Mouse (Mus musculus) 416B (cell line): ENCODE data around the gene Ip6k1.
A peak's percentile ranks its signal among the peaks of the same experiment; 100 is the strongest.

ENCODE experiments used
- DNase-seq: peaks from one replicate; pipeline ENCODE4 v3.0.0; 2011; ENCODE audit warnings: low read depth

The Ip6k1 gene

DNA sequence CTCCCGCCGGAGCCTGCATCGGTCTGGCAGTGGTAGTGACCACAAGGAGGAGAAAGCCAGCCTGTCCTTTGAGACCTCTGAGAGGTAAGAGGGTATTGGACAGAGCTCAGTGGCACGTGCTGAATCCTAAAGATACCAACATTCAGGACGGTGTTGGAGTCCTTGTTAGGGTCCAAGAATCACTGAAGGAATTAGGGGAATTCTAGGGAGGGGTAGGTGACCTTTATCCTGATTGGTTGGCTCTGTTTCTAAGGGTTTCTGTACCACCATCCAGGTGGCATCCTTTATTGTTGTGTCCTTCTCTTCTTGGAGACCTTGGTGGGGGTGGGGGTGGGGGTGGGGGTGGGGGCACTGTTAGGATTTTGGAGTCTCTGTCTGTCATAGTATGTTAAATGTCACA, 29.8 kb downstream of the Ip6k1 start:
- no peak for DNase-seq

DNA sequence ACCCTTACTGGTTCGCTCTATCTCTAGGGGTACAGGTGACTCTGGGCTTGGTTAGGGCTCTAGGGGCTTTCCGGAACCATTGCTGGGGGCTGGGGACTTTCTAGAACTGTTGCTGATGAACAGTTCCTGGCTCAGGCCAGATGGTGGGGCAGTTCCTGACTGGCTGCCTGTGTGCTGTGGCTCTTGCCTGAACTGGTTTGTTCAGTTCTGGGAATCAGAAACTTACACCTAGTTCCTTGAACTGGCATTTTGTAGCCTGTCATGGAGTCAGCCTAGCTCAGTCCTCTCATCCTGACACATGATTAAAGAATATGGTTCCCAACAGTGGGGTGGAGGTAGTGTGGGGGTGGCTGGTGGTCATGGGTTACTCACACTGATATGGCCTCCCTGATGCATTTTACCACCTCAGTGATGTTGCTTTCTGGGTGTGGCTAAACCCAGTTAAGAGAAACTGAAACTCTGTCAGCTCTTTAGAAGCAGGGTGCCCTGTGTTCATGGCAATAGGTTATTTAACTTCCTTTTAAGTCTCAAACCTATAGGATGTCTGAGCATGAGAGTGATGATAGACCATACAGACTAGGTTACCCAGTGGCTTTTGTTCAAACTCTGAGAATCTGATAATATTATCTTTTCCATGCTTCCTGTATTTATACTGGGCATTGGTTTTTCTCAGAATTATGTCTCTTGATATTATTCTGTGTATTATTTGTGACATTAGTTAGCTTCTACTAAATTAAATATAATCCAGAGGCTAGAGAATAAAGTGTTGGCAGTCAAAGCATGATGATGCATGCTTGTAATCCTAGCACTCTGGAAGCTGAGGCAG, 33.2 kb downstream of the Ip6k1 start:
- DNase-seq, result no peak

DNA sequence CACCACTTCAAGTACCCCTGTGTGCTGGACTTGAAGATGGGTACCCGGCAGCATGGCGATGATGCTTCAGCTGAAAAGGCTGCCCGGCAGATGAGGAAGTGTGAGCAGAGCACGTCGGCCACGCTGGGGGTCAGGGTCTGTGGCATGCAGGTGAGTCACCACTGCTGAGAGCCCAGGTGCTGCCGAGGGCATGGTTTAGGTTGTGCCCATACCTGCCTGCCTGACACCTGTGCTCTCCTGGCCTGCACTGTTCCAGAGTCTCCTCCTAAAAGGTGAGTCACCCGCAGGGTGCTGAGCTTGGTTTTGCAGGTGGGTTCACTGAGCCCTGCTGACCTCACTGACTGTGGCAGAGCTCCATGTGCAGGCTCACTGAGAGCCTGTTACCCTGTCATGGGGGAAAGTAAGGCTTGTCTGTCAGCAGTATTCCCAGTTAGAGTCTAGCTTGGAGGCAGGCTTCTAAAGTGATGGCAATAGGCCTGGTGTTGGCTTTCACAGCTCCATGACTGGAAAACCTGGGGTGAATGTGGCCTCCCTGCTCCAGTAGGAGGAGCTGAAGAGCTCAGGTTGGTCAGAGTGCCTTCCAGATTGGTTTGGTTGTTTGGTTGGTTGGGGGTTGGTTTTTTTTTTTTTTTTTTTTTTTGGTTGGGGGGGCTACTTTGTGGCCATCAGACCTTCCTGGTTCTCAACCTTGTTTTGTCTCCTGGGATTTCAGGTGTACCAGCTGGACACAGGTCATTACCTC, 42.6 kb downstream of the Ip6k1 start:
- DNase-seq, result no peak

DNA sequence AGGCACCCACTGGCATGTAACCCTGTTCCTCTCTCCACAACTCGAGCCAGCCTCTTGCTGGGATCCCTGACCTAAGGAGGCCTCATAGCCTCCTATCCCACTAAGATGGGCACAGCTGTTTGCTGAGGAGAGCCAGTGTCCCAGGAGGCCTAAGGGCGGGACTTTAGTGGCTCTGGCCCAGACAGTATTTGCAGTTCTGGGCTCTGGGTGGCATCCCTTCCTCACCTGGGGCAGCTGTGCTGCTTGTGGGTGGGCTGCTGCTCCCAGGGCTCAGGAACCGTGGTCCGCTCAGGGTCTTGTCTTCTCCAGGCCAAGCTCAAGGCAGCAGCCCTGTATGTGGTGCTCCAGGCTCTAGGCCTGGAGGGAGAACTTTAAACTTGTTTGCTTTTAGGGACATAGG, 44.3 kb downstream of the Ip6k1 start:
- DNase-seq, result no peak

DNA sequence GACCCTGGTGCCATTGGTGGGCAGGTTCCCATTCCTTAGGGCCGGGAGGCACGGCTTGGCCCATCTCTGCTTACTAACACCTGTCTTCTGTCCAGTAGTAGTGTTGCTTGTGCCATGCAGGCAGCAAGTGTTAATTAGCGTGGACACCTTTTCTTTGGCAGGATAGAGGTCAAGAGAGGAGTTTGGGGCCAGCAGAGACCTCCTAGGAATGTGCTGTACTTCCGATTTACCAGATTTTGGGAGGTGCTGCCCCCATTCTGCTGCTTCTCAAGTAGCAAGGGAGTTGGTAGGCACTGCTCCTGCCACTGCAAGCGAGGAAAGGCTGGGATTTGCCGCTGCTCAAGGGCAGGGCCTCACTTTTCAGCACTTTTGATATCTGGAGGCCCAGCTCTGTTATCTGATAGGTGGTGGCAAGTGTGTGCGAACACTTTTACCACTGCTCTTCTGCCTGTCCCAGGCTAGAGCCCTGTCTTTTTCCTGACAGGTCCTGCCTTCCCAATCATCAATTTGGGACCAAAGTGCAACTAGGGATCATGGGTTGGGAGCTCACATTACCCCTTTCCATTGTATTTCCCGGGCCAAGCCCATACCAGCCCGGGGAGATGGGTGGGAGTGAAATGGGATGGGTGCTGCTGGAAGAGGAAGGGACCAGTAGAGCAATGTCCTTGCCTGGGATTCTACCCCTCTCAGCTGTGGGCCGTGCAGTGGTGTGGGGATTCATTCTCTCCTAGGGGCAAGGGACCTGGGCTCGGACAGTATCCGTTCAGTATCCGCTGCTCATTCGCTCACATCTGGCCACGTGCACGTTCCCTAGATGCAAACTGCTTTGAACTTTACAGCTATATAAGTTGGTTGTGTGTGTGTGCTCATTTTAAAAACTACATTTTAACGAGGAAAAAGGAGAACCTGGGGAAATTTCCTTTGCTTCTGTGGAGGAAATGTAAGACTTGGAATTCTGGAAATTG, 45.6 kb downstream of the Ip6k1 start:
- DNase-seq, result no peak

DNA sequence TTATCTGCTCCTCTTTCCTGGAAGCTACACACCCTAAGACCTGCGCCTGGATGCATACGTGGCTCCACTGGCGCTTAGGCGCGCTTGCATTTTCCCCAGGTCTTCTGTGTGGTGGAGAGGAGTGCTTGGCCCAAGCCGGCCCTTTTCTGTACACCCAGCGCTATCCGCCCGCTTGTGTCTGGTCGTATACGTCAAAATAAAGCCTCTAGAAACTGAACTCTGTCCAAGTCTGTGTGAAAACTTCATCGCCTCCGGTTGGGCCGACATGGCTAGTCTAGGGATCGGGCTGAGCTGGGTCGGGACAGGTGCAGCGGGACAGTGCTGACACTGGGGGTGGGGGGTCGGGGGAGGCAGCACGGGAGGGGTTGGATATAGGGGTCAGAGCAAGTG, 46.3 kb downstream of the Ip6k1 start:
- DNase-seq, result no peak

DNA sequence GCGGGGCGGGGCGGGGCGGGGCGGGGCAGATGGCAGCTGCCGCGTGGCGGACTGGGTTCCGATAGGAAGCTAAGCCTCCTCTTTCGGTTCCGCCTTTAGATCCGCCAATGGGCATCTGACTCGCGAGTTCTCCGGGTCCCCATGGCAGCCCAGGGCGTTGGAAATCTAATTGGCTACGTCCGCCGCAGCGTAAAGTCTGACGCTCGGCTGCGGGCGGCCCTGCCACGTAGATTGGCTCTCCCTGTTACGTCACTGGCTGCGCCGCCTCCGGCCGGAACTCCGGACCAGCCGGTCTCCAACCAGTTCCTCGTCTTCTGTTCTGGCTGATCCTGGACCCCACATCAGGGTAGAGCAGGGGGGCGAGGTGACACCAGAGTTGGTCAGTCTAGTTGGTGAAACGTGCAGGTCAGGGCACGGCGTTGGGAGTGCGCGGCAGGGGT, 46.7 kb downstream of the Ip6k1 start, which contains the start of gene Gmppb:
TSS of gene Gmppb (plus strand) at position 227 of the 440 bp plus-strand sequence.
- DNase-seq, result peak; percentile 98

DNA sequence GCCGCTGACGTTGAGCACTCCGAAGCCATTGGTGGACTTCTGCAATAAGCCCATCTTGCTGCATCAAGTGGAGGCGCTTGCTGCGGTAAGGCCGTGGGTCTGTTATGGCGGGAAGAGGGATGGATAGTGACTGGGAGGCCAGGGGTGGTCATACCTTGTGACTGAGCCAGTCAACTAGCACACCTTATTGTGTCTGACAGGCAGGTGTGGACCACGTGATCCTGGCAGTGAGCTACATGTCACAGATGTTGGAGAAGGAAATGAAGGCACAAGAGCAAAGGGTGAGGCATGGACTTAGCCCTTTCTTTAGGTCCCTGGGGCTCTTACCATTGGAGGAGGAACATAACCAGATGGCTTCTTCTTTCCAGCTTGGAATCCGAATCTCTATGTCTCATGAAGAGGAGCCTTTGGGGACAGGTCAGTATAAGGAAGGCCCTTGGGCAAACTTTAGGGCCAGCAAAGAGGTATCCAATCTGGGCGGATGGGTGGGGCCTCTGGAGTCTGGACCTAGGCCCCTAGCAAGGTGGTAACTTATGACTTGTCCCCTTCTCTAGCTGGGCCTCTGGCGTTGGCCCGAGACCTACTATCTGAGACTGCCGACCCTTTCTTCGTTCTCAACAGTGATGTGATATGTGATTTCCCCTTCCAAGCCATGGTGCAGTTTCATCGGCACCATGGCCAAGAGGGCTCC, 47.4 kb downstream of the Ip6k1 start:
- DNase-seq, result no peak

DNA sequence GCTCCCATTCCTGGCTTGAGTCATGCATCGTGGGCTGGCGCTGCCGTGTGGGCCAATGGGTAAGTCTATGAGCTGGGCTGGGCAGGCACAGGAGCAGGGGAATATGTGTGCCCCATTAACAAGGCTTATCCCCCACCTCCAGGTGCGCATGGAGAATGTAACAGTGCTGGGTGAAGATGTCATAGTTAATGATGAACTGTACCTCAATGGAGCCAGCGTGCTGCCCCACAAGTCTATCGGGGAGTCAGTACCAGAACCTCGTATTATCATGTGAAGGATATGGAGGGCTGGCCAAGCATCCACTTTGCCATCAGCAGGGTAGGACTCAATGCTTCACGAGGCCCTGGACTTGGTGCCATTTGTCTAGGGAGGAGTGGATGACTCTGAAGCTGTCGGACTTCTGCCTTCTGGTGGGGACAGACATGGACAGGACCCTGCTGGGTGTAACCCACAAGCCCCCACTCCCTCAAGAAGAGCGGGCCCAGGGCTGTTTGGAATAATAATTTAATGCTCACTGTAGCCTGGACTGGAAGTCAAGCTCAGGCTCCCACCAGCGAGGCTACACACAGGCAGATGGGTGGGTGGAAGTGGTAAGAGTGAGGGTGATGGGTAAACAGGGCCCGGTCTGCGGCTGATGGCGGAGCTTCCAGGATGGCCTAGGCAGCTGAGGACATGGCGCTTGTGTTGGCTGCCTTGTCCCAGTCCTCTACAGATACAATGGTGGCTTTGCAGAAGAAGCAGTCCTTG, 49.1 kb downstream of the Ip6k1 start:
- no peak for DNase-seq

DNA sequence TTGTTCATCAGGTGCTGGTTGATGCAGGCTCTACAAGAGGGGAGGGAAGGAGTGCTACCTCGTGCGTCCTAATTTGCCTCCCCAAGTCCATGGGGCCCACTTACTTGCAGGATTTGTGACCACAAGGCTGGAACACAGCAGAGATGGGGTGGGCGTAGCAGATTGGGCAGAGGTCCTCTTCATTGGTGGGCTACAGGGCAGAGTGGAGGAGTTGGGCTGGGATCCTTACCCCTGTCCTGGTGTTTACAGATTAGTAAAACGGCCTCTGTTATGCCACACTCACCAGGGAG, 49.6 kb downstream of the Ip6k1 start:
- DNase-seq, result no peak

DNA sequence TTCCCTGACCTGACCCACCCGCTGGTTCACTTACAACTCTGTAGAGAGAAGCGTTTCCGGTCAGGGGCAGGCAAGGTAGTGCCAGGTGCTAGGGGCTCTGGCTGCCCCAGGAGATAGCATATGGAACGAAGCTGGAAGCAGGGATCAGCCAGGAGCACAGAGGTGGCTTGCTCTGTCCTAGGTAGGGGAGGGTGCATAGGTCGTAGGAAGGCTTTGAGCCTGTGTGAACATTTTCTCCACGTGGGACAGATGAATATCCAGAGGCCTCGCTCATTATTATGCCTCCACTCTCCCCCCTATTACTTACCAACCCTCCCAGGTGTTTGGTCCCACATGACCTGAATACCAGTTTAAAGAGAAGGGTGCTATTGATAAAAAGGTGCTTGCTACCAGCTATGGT, 50.1 kb downstream of the Ip6k1 start:
- DNase-seq, result no peak

DNA sequence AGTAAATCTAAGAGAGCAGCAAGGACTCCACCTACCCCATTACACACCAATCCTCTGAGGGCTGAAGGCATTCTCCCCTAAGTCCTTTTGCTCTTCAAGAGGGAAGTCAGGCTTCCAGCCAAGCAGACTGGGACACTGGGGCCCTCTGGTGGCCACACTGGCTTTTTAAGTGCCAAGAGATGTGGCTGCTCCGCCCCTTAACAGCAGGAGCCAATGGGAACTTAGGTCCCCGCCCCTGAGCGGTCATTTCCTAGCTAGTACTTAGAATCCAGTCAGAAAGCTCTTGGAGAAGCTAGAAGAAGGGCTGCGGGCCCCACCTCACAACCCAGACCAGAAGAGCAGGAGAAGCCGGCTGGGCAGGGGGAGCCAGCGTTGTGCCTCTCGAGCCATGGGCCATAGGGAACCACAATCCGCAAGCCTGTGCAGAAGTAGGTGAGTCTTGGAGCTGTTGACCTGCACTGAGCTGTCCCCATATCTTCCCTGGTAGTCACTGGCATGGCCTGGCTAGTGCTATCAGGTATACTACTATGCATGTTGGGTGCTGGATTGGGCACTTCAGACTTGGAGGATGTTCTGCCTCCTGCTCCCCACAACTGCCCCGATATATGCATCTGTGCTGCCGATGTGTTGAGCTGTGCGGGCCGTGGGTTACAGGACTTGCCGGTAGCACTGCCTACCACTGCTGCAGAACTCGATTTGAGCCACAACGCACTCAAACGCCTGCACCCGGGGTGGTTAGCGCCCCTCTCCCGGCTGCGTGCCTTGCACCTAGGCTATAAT, 50.8 kb downstream of the Ip6k1 start, which contains the start of gene Amigo3:
TSS of gene Amigo3 (plus strand) at position 275 of the 780 bp plus-strand sequence.
- peak; percentile 96 for DNase-seq

DNA sequence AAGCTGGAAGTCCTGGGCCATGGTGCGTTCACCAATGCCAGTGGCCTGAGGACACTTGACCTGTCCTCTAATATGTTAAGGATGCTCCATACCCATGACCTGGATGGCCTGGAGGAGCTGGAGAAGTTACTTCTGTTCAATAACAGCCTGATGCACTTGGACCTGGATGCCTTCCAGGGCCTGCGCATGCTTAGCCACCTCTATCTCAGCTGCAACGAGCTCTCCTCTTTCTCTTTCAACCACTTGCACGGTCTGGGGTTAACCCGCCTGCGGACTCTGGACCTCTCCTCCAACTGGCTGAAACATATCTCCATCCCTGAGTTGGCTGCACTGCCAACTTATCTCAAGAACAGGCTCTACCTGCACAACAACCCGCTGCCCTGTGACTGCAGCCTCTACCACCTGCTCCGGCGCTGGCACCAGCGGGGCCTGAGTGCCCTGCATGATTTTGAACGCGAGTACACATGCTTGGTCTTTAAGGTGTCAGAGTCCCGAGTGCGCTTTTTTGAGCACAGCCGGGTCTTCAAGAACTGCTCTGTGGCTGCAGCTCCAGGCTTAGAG, 51.4 kb downstream of the Ip6k1 start:
- DNase-seq, result no peak

DNA sequence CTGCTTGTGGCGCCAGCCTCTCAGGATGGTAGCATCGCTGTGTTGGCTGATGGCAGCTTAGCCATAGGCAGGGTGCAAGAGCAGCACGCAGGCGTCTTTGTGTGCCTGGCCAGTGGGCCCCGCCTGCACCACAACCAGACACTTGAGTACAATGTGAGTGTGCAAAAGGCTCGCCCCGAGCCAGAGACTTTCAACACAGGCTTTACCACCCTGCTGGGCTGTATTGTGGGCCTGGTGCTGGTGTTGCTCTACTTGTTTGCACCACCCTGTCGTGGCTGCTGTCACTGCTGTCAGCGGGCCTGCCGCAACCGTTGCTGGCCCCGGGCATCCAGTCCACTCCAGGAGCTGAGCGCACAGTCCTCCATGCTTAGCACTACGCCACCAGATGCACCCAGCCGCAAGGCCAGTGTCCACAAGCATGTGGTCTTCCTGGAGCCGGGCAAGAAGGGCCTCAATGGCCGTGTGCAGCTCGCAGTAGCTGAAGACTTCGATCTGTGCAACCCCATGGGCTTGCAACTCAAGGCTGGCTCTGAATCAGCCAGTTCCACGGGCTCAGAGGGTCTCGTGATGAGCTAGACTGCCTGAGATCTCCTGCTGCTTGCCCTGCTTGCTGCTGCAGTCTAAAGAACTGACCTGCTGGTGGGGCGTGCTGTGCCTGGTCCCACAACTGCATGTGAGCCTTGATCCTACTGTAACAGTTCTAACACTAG, 52.2 kb downstream of the Ip6k1 start:
- no peak for DNase-seq

DNA sequence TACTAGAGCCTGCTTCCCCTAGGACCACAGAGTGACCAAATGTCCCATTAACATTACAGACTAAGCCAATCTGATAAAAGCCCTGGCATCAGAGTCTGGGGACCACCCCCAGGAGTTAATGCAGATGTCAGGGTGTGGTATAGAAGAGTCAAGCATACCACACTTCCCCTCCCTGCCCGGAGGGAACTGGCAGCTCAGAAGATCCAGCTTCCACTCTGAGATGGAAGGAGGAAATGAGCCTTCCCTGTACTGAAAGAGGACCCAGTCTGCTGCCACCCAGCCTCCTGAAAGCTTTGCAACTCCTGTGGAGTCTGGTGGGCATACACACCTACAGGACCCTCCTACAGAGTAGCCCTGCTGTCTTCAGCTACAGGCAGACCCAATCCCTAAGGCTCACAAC, 52.8 kb downstream of the Ip6k1 start:
- DNase-seq, result no peak

DNA sequence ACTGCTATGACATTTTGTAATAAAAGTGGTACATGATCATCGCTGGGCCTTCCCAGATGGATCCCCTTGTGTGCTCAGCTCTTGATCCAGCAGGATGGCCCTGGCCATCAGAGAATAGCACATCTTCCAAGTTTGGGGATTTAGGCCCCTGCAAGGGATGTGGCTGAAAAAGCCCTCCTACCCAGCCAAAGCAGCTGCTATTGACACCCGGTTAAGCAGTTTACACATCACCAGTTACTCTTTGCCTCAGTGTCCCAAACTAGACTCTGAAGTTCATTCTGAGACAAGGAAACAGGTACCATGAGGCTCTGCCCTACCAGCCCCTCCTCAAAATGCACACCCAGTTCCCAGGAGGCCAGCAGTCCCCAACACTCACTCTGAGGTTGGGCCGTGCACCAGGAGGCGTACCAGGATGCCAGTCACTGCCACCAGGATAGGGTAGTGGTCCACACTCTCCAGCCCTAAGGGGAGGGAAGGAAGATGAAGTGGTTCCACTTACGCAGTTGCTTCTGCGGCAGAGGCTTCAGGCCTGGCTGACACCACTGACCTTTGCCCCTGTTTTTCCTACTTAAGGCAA, 53.4 kb downstream of the Ip6k1 start:
- DNase-seq, result no peak

DNA sequence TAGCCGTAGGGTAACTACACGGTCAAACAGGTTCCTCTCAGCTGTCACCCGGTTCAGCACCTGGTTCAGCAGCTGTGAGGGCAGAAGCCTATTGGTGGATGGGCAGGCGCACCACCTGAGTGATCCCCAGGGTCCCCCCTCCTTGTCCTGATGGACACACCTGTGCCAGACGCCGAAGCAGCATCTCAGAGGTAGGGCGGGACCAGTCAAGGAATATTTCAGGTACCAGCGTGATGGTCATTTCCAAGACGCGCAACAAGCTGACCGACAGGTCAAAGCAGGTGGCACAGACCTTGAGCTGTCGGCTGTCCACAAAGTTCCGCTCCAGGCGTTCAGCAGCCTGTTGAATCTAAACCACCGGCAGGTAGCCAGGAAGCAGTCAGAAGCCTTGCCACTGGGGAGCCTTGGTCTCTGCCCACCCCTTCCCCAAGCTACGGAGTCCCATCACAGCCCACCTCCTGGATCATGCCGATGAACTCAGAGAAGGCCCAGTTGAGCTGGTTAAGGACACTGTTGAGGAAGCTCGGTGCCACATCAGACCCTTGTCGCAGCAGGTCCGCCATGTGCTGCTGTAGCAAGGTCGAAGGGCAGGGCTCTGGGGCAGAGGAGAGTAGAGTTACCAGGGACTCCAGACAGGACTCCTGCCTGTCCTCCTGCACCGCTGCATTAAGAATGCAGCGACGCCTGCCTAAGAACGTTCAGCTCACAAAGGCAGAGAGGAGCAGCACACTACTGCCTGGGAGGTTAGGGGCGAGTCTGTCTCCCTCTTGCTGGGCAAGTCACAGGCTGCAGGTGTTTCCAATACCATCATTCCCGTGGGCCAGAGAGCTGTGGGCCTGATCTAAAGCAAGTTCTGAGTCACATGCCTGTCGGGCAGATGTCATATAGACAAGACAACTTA, 54.3 kb downstream of the Ip6k1 start:
- no peak for DNase-seq

DNA sequence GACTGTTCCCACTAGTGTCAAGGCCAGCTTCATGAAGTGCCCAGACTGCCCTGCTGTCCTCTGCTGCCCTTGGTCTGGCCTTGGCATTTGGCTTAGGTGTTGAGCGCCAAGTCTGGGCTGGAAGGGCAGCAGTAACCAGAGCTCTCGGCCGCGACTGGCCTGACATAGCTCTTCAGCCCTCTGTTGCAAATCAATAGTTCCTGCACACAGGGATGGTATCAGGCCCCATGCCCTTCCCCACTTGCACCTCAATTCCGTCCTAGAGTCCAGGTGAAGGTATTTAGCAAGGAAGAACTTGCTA, 54.9 kb downstream of the Ip6k1 start:
- DNase-seq, result no peak
